Mouse (Mus musculus) CD4-positive, CD25-positive, alpha-beta regulatory T cell, adult 4 months (primary cell): ENCODE measurements around the gene Pld2. TPM values are rescaled to one million over a fixed set of nuclear protein-coding genes. Genes with fewer than 3 reads are reported as not detected.

Experiments used
- ATAC-seq: one replicate; pipeline ENCODE4 v1.8.0; 2017
- polyA plus RNA-seq, 2 experiments: library from polyadenylated mRNA; unstranded; fragments of 100-300 nt; shearing (Covaris generic); gene quantifications; one replicate each; pipeline ENCODE4 v1.2.1; 2017

Gene Pld2
- polyA plus RNA-seq, 2 experiments from 2014 or later: 2.7 to 3.9 TPM

- ATAC-seq: no peak
These were observed 39.1 kb downstream of the Pld2 start for GRCm38 (mm10) chr11:70578962-70579361.

DNA sequence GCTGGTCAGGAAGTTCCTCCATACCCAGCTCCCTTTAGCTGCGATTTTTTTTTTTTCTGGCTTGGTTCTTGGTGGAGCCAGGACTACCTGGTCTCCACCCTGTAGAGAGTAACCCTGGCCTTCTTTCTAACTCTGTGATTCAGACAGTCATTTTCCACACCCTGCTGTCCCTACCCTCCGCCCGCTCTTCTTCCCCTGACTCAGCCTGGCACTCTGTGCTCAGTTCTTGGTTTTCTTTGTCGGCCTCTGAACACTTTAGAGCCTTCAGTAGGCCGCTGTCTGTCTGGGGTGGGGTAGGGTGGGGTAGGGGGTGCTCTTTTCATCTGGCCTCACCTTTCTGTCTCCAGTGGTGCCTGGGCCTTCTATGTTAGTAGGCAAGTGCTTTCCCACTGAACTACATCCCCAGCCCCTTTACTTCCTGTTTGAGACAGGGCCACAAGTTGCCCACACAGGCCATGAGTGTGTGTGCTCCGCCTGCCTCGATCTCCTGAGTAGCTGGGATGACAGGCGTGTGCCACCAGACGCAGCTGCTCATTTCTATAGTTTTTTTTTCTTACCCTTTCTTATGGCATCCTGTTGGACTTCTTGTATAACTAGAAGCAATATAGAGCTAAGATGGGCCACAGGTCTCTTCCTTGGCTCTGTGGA, 40.0 kb downstream of the Pld2 start:
- peak; percentile 50 for ATAC-seq

GRCm38 (mm10) chr11:70580358-70580720, 40.5 kb downstream of the Pld2 start:
- ATAC-seq: no peak

DNA sequence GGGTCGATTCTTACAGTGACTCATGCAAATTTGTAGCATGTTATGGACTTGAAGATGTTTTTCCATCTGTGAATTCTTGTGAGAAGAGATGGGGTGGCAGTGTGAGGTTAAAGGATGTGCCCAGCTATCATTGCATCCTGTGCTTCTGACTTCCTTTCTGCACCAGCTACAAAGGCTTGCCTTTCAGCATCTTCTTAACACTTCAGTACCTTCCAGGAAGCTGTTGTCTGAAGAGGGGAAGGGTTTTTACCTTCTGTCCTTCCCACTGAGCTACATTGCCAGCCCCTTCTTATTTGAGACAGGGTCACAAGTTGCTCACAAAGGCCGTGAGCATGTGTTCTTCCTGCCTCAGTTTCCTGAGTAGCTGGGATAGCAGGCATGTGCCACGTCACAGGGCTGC, 41.1 kb downstream of the Pld2 start:
- peak; percentile 93 for ATAC-seq

DNA sequence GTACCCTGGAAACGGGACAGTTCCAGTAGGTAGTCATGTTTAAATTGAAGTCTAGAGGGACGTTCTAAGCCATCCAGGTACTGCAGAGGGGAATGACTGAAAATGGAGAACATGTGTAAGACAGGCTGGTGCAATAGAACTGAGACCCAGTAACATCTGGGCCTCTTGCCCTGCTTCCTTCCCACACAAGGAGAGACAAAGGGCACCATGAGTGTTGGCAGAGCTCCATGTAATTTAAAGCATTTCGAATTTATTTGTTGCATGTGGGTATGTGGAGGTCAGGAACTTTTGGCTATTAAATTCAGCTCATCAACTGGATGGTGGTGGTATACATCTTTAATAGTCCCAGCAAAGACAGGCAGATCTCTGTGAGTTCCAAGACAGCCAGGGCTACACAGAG, 42.3 kb downstream of the Pld2 start:
- ATAC-seq: no peak

DNA sequence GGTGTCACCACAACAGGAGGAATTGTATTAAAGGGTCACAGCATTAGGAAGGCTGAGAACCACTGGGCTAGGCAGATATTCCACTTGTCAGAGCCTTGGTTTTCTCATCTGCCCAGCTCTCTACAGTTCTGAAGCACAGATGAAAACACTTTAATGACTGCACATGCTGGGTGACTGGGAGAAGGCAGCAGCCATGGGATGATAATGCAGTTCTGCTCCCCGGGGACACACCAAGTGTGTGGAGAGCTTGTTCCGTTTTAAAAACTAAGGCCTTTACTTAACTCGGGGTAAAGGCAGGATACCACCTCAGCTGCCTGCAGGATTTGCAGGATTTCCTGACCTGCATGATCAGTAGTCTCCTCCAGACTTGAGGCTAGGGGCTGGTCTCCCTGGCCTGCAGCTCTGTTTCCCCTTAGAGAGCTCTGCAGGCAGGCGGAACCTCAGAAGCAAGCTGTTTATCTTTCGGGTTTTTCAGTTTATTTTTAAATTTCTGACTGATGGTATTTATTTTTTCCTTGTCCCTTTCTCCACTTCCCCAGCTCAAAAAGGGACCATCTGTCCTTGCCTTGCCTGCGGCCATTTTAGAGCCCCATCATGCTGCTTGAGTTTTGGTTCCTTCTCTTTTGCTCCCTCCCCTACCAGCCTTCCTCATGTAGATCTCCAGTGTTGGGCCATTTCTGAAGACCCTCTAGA, 43.3 kb downstream of the Pld2 start:
- ATAC-seq: no peak

DNA sequence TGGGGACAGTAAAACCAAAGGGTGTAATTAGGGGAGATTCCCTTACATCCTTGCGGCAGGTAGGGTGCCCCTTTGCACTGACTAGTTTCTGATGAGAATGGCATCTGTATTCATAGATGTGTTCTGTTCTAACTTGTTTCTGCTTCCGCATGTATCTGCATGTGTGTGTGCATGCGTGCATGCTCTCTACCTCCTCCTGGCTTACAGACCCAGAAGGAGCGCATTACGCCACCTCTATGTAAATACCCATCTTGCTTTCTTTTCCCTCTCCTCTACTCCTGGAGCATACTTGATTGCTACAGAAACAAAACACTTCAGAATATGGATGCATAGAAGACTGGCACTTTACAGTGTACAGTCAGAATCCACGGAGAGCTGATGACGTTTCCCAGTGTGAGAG, 43.9 kb downstream of the Pld2 start:
- ATAC-seq: no peak

GRCm38 (mm10) chr11:70585457-70585856, 45.6 kb downstream of the Pld2 start:
- no peak for ATAC-seq

DNA sequence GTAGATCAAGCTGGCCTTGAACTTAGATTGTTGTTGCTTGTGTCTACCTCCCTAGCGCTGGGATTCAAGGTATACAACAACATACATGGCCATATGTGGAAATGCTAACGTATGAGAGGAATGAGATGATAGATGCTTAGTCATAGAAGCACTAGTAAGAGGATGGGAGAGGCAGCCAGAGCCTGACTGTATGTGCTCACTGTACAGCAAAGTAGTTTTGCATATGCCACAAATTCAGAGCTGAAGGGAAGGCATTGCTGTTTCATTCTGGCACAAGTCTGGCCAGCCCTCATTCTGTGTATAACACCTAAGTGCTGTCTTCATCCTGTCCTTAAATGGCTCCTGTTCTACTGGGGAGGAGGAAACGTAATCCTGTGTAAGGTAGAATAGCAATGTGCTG, 46.4 kb downstream of the Pld2 start:
- ATAC-seq: no peak

DNA sequence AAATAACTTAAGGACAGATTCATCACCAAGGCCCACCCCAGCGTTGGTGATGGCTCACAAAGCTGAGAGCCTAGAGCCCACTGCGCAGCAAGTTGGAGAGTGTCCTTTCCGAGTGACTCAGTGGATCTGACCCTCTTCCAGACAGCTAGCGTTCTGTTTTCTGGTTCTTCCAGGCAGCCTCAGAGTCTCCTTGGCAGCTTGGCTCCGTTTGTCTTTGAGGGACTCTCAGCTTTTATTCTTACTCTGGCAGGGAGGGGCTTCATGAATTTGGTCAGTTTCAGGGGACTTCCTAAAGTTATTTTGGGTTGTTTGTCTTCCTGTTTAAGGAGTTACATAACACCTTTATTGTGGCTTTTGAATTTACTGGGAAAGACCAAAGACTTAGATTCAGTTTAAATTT, 47.1 kb downstream of the Pld2 start:
- ATAC-seq: no peak

DNA sequence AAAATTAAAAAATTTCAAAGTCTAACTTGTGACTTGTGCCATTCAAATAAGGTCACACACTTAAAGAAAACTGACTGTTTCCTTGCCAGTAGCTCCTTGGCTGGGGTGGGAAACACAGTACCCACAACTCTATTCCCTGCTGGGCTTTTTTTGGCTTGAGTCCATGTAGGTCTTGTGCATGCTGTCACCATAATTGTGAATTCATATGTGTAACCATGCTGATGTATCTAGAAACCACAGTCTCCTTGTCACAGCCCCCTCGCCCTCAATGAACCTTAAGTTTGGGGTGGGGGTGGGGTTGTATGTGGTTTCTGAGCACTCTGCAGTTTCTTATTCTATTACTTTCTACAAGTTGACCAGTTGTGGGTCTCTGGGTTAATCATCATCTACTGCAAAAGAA, 51.9 kb downstream of the Pld2 start:
- no peak for ATAC-seq

- ATAC-seq: peak; percentile 74
These were observed 54.6 kb downstream of the Pld2 start for GRCm38 (mm10) chr11:70594253-70594989.

DNA sequence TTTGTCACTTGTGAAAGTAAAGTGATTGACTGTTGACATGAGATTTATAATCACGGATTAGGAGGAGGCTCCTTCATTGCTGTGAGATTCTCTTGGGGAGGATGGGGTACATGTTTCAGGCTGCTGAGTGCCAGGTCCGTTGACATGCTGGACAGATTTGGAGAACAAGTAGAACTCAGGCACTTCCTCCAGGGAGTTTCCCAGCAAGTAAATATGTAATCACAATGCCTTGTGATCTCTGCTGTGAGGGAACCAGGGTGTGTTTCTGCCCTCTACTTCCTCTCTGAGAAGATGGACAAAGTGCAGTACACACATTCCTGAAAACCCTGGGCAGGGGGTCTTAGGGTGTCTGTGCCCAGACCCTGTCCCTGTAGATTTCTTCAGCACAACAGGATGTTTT, 55.8 kb downstream of the Pld2 start:
- ATAC-seq: peak; percentile 47

GRCm38 (mm10) chr11:70596094-70596493, 56.2 kb downstream of the Pld2 start:
- no peak for ATAC-seq

DNA sequence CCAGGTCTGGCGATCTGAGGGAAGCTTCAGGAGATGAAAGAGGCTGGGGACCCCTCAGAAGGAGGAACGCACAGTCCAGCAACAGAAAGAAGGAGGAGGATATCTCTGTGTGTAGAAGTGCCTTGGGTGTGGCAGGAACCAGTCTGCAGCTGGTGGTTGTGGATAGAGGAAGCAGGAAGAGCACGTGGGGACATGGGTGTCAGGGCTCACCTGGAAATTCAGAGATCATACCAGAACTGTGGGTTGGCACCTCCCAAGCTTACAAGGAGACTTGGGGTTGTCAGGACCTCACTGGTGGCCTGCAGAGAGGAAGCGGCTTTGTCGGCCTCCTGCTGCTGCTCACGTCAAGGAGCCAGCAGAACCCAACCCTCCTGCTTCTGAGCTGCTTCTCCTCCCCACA, 57.4 kb downstream of the Pld2 start:
- ATAC-seq: peak; percentile 35

DNA sequence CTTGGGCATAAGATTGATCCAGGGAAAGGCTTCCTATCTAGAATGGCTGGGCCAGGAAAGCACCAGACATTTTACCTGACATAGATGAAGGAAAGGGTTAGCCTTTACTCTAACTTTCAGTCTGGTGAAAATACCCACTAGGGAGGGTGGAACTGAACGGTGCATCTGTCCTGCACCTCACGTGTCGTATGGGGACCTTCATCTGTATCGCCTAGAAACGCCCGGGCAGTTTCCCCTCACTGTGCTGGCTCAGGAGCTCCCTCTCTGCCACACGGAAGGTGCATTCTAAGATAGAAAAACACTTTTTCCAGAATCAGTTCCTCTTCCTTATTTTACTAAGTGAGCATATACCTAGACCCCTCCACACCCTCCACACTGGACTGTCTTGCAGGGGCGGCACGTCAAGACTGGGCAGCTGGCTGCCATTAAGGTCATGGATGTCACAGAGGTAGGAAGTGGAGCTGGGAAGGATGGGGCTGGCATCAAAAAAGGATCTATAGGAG, 58.6 kb downstream of the Pld2 start:
- no peak for ATAC-seq

DNA sequence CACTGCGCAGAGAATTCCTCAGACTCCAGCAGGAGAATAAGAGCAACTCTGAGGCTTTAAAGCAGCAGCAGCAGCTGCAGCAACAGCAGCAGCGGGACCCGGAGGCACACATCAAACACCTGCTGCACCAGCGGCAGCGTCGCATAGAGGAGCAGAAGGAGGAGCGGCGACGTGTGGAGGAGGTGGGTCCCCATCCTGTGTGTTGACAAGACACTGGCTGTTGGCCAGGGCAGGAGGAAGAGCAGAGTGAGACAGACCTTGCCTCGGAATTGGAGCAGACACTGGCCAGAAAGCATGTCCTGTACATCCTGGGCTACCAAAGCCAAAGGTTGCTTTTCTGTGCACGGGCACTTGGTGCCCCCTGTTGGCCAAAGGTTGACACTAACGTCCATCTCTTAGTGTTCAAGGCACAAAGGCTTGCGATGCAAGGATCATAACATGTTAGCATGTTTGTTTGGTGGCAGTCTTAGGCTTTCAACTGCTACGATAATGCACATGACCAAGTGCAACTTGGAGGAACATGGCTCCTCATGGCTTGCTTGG, 65.2 kb downstream of the Pld2 start:
- ATAC-seq: peak; percentile 71

GRCm38 (mm10) chr11:70606717-70607116, 66.9 kb downstream of the Pld2 start:
- no peak for ATAC-seq

DNA sequence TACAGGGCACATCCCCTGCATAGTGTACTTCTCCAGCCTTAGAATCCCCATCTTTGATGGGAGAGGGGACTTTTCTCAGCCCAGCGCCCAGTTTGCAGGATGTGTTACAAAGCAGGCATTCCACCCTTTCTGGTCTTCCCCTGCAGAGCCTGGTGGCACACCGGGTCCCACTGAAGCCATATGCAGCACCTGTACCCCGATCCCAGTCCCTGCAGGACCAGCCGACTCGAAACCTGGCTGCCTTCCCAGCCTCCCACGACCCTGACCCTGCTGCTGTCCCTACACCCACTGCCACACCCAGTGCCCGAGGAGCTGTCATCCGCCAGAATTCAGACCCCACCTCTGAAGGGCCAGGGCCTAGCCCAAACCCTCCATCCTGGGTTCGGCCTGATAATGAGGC, 67.7 kb downstream of the Pld2 start:
- ATAC-seq: no peak
